Mouse (Mus musculus) MEL (cell line): ENCODE results near the gene Riox2. TPM values are rescaled to one million over a fixed set of nuclear protein-coding genes. Genes with fewer than 3 reads are reported as not detected.
A peak's percentile ranks its signal among the peaks of the same experiment; 100 is the strongest.

Source experiments
- DNase-seq: peaks from one replicate; pipeline ENCODE4 v3.0.0; 2011; ENCODE audit warnings: low read depth, low spot score
- H3K27ac ChIP-seq: 2 replicates; pipeline ENCODE4 v1.5.1; 2012; ENCODE audit warnings: low read depth, mild to moderate bottlenecking, control low read depth, low read length, moderate library complexity; ENCODE audit not compliant: control insufficient read depth
- H3K27me3 ChIP-seq, 2 experiments: fragments of 150-350 bp in 1 of 2; sonication (generic) in 1 of 2; 2 replicates each; pipeline ENCODE4 v1.6.1; 2012; ENCODE audit warnings: low read length in 2 of 2, mild to moderate bottlenecking in 2 of 2, improper control_type of control experiment in 1 of 2, moderate library complexity in 1 of 2; ENCODE audit not compliant: insufficient read depth in 2 of 2, control insufficient read depth in 1 of 2
- H3K36me3 ChIP-seq, 2 experiments: 2 replicates each; pipeline ENCODE4 v1.6.1; 2012 to 2014; ENCODE audit warnings: low read length in 2 of 2, improper control_type of control experiment in 1 of 2, inconsistent platforms in 1 of 2, mild to moderate bottlenecking in 1 of 2; ENCODE audit not compliant: insufficient read depth in 2 of 2, control insufficient read depth in 1 of 2
- H3K4me1 ChIP-seq, 2 experiments: fragments of 150-350 bp in 1 of 2; sonication (generic) in 1 of 2; 2 replicates each; pipeline ENCODE4 v1.6.1; 2012; ENCODE audit warnings: low read length in 2 of 2, improper control_type of control experiment in 1 of 2, mild to moderate bottlenecking in 1 of 2; ENCODE audit not compliant: insufficient read depth in 2 of 2, control insufficient read depth in 1 of 2
- H3K4me3 ChIP-seq, 2 experiments: fragments of 150-350 bp in 1 of 2; sonication (generic) in 1 of 2; 2 replicates each; pipeline ENCODE4 v1.5.1; 2012; ENCODE audit warnings: low read depth in 2 of 2, low read length in 2 of 2, mild to moderate bottlenecking in 2 of 2, moderate library complexity in 2 of 2, control low read depth in 1 of 2, improper control_type of control experiment in 1 of 2; ENCODE audit not compliant: control insufficient read depth in 1 of 2, insufficient read depth in 1 of 2
- H3K79me2 ChIP-seq: 2 replicates; pipeline ENCODE4 v1.6.1; 2012; ENCODE audit warnings: mild to moderate bottlenecking, low read length, moderate library complexity; ENCODE audit not compliant: control insufficient read depth, poor library complexity, insufficient read depth
- H3K9ac ChIP-seq: 2 replicates; pipeline ENCODE4 v1.6.1; 2012; ENCODE audit warnings: low read depth, mild to moderate bottlenecking, control low read depth, low read length, moderate library complexity; ENCODE audit not compliant: control insufficient read depth, poor library complexity, severe bottlenecking
- H3K9me3 ChIP-seq: fragments of 150-350 bp; sonication (generic); replicated peaks from 2 replicates; pipeline ENCODE4 v1.6.1; 2012; ENCODE audit warnings: mild to moderate bottlenecking, low read length, improper control_type of control experiment, moderate library complexity; ENCODE audit not compliant: insufficient read depth
- BHLHE40 ChIP-seq: IDR thresholded peaks from 2 replicates; pipeline ENCODE4 v1.6.1; 2012; ENCODE audit warnings: low read depth, mild to moderate bottlenecking, inconsistent platforms, low read length, improper control_type of control experiment, borderline replicate concordance
- CHD1 ChIP-seq: IDR thresholded peaks from 2 replicates; pipeline ENCODE4 v1.6.1; 2012; ENCODE audit warnings: low read depth, mild to moderate bottlenecking, inconsistent platforms, low read length, improper control_type of control experiment
- CHD2 ChIP-seq: IDR thresholded peaks from 2 replicates; pipeline ENCODE4 v1.6.1; 2011; ENCODE audit warnings: low read length, improper control_type of control experiment
- EP300 ChIP-seq, 2 experiments: IDR thresholded peaks; 2 replicates each; pipeline ENCODE4 v1.6.1; 2011; ENCODE audit warnings: improper control_type of control experiment in 2 of 2, low read length in 2 of 2, low read depth in 1 of 2, mild to moderate bottlenecking in 1 of 2
- GABPA ChIP-seq: IDR thresholded peaks from 2 replicates; pipeline ENCODE4 v1.6.1; 2012; ENCODE audit warnings: low read depth, mild to moderate bottlenecking, inconsistent platforms, low read length, improper control_type of control experiment, moderate library complexity
- GATA1 ChIP-seq: IDR thresholded peaks from 2 replicates; pipeline ENCODE4 v1.6.1; 2011; ENCODE audit warnings: low read depth, low read length, improper control_type of control experiment
- HCFC1 ChIP-seq: IDR thresholded peaks from 2 replicates; pipeline ENCODE4 v1.6.1; 2012; ENCODE audit warnings: low read depth, mild to moderate bottlenecking, inconsistent platforms, low read length, improper control_type of control experiment, moderate library complexity
- KAT2A ChIP-seq: conservative IDR thresholded peaks from 2 replicates; pipeline ENCODE4 v1.6.1; 2012; ENCODE audit warnings: low read depth, low read length, improper control_type of control experiment, inconsistent platforms
- MAX ChIP-seq: IDR thresholded peaks from 2 replicates; pipeline ENCODE4 v1.6.1; 2011; ENCODE audit warnings: low read length, improper control_type of control experiment
- MAZ ChIP-seq: IDR thresholded peaks from 2 replicates; pipeline ENCODE4 v1.6.1; 2012; ENCODE audit warnings: low read depth, mild to moderate bottlenecking, inconsistent platforms, low read length, improper control_type of control experiment
- MEF2A ChIP-seq: IDR thresholded peaks from 2 replicates; pipeline ENCODE4 v1.6.1; 2014; ENCODE audit warnings: low read depth, mild to moderate bottlenecking, inconsistent platforms, low read length, improper control_type of control experiment; ENCODE audit not compliant: poor library complexity, insufficient replicate concordance, severe bottlenecking; ENCODE audit errors: extremely low read depth
- MXI1 ChIP-seq: IDR thresholded peaks from 2 replicates; pipeline ENCODE4 v1.6.1; 2011; ENCODE audit warnings: mild to moderate bottlenecking, low read depth, low read length, improper control_type of control experiment
- MYB ChIP-seq: IDR thresholded peaks from 2 replicates; pipeline ENCODE4 v1.6.1; 2011; ENCODE audit warnings: mild to moderate bottlenecking, low read depth, low read length, improper control_type of control experiment
- MYC ChIP-seq: IDR thresholded peaks from 2 replicates; pipeline ENCODE4 v1.6.1; 2011; ENCODE audit warnings: low read depth, mild to moderate bottlenecking, low read length, improper control_type of control experiment, moderate library complexity
- NRF1 ChIP-seq: IDR thresholded peaks from 2 replicates; pipeline ENCODE4 v1.6.1; 2014; ENCODE audit warnings: low read depth, mild to moderate bottlenecking, inconsistent platforms, low read length, improper control_type of control experiment, moderate library complexity; ENCODE audit not compliant: poor library complexity, insufficient read depth, severe bottlenecking
- POLR2A ChIP-seq, 2 experiments: IDR thresholded peaks; 2 replicates each; pipeline ENCODE4 v1.6.1; 2011 to 2012; ENCODE audit warnings: low read length in 2 of 2, mild to moderate bottlenecking in 2 of 2, control low read depth in 1 of 2, improper control_type of control experiment in 1 of 2, low read depth in 1 of 2, moderate library complexity in 1 of 2; ENCODE audit not compliant: control insufficient read depth in 1 of 2, insufficient read depth in 1 of 2, poor library complexity in 1 of 2
- POLR2AphosphoS2 ChIP-seq: IDR thresholded peaks from 2 replicates; pipeline ENCODE4 v1.6.1; 2011; ENCODE audit warnings: low read length, improper control_type of control experiment
- RAD21 ChIP-seq: IDR thresholded peaks from 2 replicates; pipeline ENCODE4 v1.6.1; 2011; ENCODE audit warnings: mild to moderate bottlenecking, low read depth, low read length, improper control_type of control experiment
- RCOR1 ChIP-seq: IDR thresholded peaks from 2 replicates; pipeline ENCODE4 v1.6.1; 2012; ENCODE audit warnings: low read depth, mild to moderate bottlenecking, inconsistent platforms, low read length, improper control_type of control experiment
- SMC3 ChIP-seq: IDR thresholded peaks from 2 replicates; pipeline ENCODE4 v1.6.1; 2011; ENCODE audit warnings: low read depth, low read length, improper control_type of control experiment
- TAL1 ChIP-seq: IDR thresholded peaks from 2 replicates; pipeline ENCODE4 v1.6.1; 2012; ENCODE audit warnings: mild to moderate bottlenecking, inconsistent platforms, low read length, moderate library complexity, mixed read lengths
- TCF12 ChIP-seq: IDR thresholded peaks from 2 replicates; pipeline ENCODE4 v1.6.1; 2014; ENCODE audit warnings: low read depth, mild to moderate bottlenecking, inconsistent platforms, low read length, improper control_type of control experiment, moderate library complexity
- UBTF ChIP-seq: IDR thresholded peaks from 2 replicates; pipeline ENCODE4 v1.6.1; 2012; ENCODE audit warnings: low read depth, mild to moderate bottlenecking, inconsistent platforms, low read length, improper control_type of control experiment, moderate library complexity, borderline replicate concordance; ENCODE audit not compliant: insufficient read depth
- USF1 ChIP-seq: IDR thresholded peaks from 2 replicates; pipeline ENCODE4 v1.6.1; 2014; ENCODE audit warnings: low read depth, mild to moderate bottlenecking, inconsistent platforms, low read length, improper control_type of control experiment, moderate library complexity
- USF2 ChIP-seq, 2 experiments: IDR thresholded peaks; 2 replicates each; pipeline ENCODE4 v1.6.1; 2011 to 2012; ENCODE audit warnings: improper control_type of control experiment in 2 of 2, low read length in 2 of 2, borderline replicate concordance in 1 of 2, inconsistent platforms in 1 of 2, low read depth in 1 of 2, mild to moderate bottlenecking in 1 of 2; ENCODE audit not compliant: insufficient read depth in 1 of 2
- ZMIZ1 ChIP-seq: IDR thresholded peaks from 2 replicates; pipeline ENCODE4 v1.6.1; 2012; ENCODE audit warnings: low read depth, mild to moderate bottlenecking, inconsistent platforms, low read length, improper control_type of control experiment, moderate library complexity
- ZNF384 ChIP-seq: IDR thresholded peaks from 2 replicates; pipeline ENCODE4 v1.6.1; 2012; ENCODE audit warnings: low read depth, mild to moderate bottlenecking, inconsistent platforms, low read length, improper control_type of control experiment
- polyA plus RNA-seq, 2 experiments: library from polyadenylated mRNA; stranded (reverse) in 1 of 2; unstranded in 1 of 2; fragments of >175 nt in 1 of 2; fragments of >200 nt in 1 of 2; gene quantifications; 2 replicates each; pipeline versions ENCODE4 v1.2.1 to v1.2.4; 2012; ENCODE audit warnings: low replicate concordance in 2 of 2, low read depth in 1 of 2; ENCODE audit not compliant: insufficient read length in 2 of 2, insufficient read depth in 1 of 2, missing spikeins in 1 of 2
- total RNA-seq: library from RNA; depleted of rRNA; stranded (reverse); fragments of 300-350 nt; gene quantifications from 2 replicates; pipeline ENCODE4 v1.2.3, GENCODE M21; 2012

Gene Riox2
- total and polyA plus RNA-seq, 3 experiments, result 23.4 to 25.8 TPM; not detected in 1

GRCm38 (mm10) chr16:59497947-59498346 lies 26.4 kb downstream of the Riox2 start:
- Histone ChIP-seq H3K79me2 (no peaks in the 10 kb centered on the region), H3K27ac (no peak overlapping the region), H3K27me3 (no peaks in the 10 kb centered on the region), H3K4me3 (no peak overlapping the region), H3K4me1 (no peaks in the 10 kb centered on the region), H3K9me3 (no peaks in the 10 kb centered on the region), H3K9ac (no peak overlapping the region), H3K36me3 (no peaks in the 10 kb centered on the region)
- no peak for TF ChIP-seq CHD1
- TF ChIP-seq ZNF384, result no peak
- no peak for TF ChIP-seq UBTF
- TF ChIP-seq MAZ, result no peak
- TF ChIP-seq RCOR1, result no peak
- TF ChIP-seq TCF12, result no peak
- TF ChIP-seq GABPA, result no peak
- no peak for TF ChIP-seq NRF1
- TF ChIP-seq GATA1, result no peak
- no peak for TF ChIP-seq SMC3
- TF ChIP-seq MEF2A, result no peak
- TF ChIP-seq HCFC1, result no peak
- TF ChIP-seq USF1, result no peak
- no peak for TF ChIP-seq EP300 (IDR thresholded peaks at IDR 0.05; ENCODE audit: low read depth in 1 of 2, low read length in 2 of 2)
- no peak for TF ChIP-seq MXI1
- no peak for TF ChIP-seq ZMIZ1
- TF ChIP-seq POLR2A (IDR thresholded peaks at IDR 0.05; ENCODE audit: control insufficient read depth in 1 of 2, insufficient read depth in 1 of 2, low read depth in 1 of 2, low read length in 2 of 2, poor library complexity in 1 of 2), result no peak
- TF ChIP-seq MYC, result no peak
- TF ChIP-seq BHLHE40, result no peak
- TF ChIP-seq POLR2AphosphoS2, result no peak
- DNase-seq, result no peak

- Histone ChIP-seq H3K4me1 (no peaks in the 10 kb centered on the region), H3K4me3 (no peak overlapping the region), H3K27ac (no peak overlapping the region), H3K9ac (no peak overlapping the region), H3K79me2 (no peaks in the 10 kb centered on the region), H3K36me3 (no peaks in the 10 kb centered on the region), H3K9me3 (no peaks in the 10 kb centered on the region), H3K27me3 (no peaks in the 10 kb centered on the region)
- peak; percentile 55 for DNase-seq
- TF ChIP-seq TAL1 (no peak), CHD2 (no peak), NRF1 (no peak), MAX (no peak), MAZ (no peak), USF2 (IDR thresholded peaks at IDR 0.05; ENCODE audit: borderline replicate concordance in 1 of 2, insufficient read depth in 1 of 2, low read depth in 1 of 2, low read length in 2 of 2) (no peak), KAT2A (no peak), ZNF384 (no peak), POLR2A (IDR thresholded peaks at IDR 0.05; ENCODE audit: control insufficient read depth in 1 of 2, insufficient read depth in 1 of 2, low read depth in 1 of 2, low read length in 2 of 2, poor library complexity in 1 of 2) (no peak), RAD21 (no peak), HCFC1 (no peak), POLR2AphosphoS2 (no peak), MYB (no peak)
These were observed 27.6 kb downstream of the Riox2 start for GRCm38 (mm10) chr16:59499180-59499579.
